Mouse (Mus musculus): ENCODE measurements around the gene BC005537. TPM values are rescaled to one million over a fixed set of nuclear protein-coding genes. Genes with fewer than 3 reads are reported as not detected.

Gene BC005537
- polyA plus RNA-seq, 1 experiment from 2014 or later: 20.0 TPM

DNA sequence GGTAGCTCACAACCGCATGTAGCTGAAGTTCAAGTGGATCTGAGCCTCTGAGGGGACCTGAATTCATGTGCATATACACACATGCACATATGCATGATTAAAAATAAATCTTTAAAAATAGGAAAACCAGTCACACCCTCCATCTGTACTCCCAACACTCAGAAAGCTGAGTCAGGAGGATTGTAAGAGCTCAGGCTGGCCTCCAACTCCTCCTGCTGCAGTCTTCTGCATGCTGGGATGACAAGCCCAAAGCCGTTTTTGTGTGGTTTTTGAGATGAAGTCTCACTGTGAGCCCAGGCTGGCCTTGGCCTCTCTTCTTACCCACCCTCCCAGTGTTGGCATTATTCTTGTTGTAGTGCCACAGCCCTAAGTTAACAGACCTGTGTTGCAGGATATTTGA is 23.4 kb upstream of the BC005537 start:
- Histone ChIP-seq H3K9me3 (replicated peaks) (no peaks in the 10 kb centered on the region), H3K4me3 (replicated peaks) (no peak overlapping the region), H3K9ac (replicated peaks) (no peak overlapping the region), H3K36me3 (no peaks in the 10 kb centered on the region), H3K4me2 (no peak overlapping the region), H3K4me1 (0 out of 2 replicates have a peak, but pooled peaks cover 7% of the 10 kb centered on the region), H3K27me3 (replicated peaks) (no peaks in the 10 kb centered on the region), H3K27ac (replicated peaks) (no peak overlapping the region)
- ATAC-seq (ENCODE audit: low FRiP score): no peak
- 79% methylated on average over 2 of the region's 2 CpGs for WGBS

DNA sequence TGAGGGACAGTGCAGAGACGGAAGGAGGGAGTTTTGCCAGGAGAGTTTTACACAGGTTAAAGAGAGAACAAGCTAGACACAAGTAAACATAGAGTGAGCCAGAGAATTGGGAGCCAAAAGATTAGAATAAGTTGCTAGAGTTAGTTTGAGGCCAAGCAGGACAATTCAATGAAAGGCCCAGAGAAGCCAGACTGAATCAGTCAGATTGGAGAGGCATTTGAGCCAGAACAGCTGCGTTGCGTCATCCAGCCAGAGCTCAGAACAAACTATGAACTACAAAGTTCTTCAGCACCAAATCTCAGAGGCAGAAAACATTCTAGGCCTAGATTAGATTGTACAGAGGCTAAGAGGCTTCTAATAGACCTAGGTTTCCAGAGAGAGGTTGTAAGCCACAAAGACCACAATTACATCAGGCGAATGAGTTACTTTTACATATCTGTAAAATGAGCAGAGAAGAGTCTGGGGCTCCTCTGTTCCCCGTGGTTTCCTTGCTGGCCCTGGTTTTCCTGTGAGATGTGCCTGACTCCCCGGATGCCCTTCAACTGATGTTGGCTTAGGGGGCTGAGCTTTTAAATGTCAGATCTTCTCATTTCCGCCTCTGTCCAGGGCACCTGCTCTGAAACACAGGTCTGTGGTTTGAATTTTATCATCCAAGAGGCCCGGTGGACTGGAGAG is 22.6 kb upstream of the BC005537 start:
- no peaks in the 10 kb centered on the region for H3K9me3 ChIP-seq (replicated peaks)
- no peak for ATAC-seq (ENCODE audit: low FRiP score)
- 85% methylated on average over 8 of the region's 8 CpGs for WGBS
- no peaks in the 10 kb centered on the region for H3K36me3 ChIP-seq
- no peak overlapping the region for H3K4me2 ChIP-seq
- 0 out of 2 replicates have a peak, but pooled peaks cover 7% of the 10 kb centered on the region for H3K4me1 ChIP-seq
- H3K27me3 ChIP-seq (replicated peaks): no peaks in the 10 kb centered on the region
- H3K27ac ChIP-seq (replicated peaks): no peak overlapping the region
- H3K4me3 ChIP-seq (replicated peaks): no peak overlapping the region
- no peak overlapping the region for H3K9ac ChIP-seq (replicated peaks)

GRCm38 (mm10) chr13:24781916-24782315 is 19.5 kb upstream of the BC005537 start:
- WGBS: 47% methylated on average over 5 of the region's 5 CpGs
- H3K4me3 ChIP-seq (replicated peaks): no peak overlapping the region
- no peak overlapping the region for H3K9ac ChIP-seq (replicated peaks)
- H3K36me3 ChIP-seq: no peaks in the 10 kb centered on the region
- H3K4me1 ChIP-seq: 0 out of 2 replicates have a peak, but pooled peaks cover 7% of the 10 kb centered on the region
- H3K9me3 ChIP-seq (replicated peaks): no peaks in the 10 kb centered on the region
- no peaks in the 10 kb centered on the region for H3K27me3 ChIP-seq (replicated peaks)
- H3K4me2 ChIP-seq: no peak overlapping the region
- no peak overlapping the region for H3K27ac ChIP-seq (replicated peaks)
- ATAC-seq (ENCODE audit: low FRiP score): peak; percentile 11; the same call in 1 of the 2 replicates

DNA sequence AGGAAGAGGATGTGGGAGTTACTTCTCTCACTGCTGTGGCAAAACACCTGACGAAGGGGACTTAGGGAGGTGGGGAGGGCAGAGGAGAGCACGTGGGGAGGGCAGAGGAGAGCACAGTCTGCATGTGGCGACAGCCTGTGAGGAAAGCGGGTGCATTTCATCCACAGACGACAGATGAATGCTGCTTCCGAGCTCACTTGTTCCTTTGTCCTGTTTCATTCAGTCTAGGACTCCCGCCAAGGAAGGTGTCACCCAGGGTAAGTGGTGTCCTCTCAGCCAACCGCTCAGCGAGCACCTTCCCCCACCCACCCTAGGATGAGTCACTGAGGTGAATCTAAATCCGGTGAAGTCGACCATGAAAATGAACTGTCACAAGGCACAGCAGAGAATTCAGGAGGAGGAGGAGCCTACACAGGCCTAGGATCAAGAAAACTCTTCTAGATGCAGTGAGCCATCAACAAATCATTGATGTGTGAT is 15.4 kb upstream of the BC005537 start:
- Histone ChIP-seq H3K4me1 (0 out of 2 replicates have a peak, but pooled peaks cover 7% of the 10 kb centered on the region), H3K9me3 (replicated peaks) (no peaks in the 10 kb centered on the region), H3K27me3 (replicated peaks) (no peaks in the 10 kb centered on the region), H3K9ac (replicated peaks) (no peak overlapping the region), H3K27ac (replicated peaks) (no peak overlapping the region), H3K4me3 (replicated peaks) (no peak overlapping the region), H3K4me2 (no peak overlapping the region), H3K36me3 (no peaks in the 10 kb centered on the region)
- no peak for ATAC-seq (ENCODE audit: low FRiP score)
- 61% methylated on average over 11 of the region's 11 CpGs for WGBS

- H3K9ac ChIP-seq (replicated peaks): no peak overlapping the region
- no peak for ATAC-seq (ENCODE audit: low FRiP score)
- H3K36me3 ChIP-seq: no peaks in the 10 kb centered on the region
- H3K27ac ChIP-seq (replicated peaks): no peak overlapping the region
- no peaks in the 10 kb centered on the region for H3K9me3 ChIP-seq (replicated peaks)
- H3K4me1 ChIP-seq: no peaks in the 10 kb centered on the region
- H3K27me3 ChIP-seq (replicated peaks): no peaks in the 10 kb centered on the region
- no peak overlapping the region for H3K4me2 ChIP-seq
- H3K4me3 ChIP-seq (replicated peaks): no peak overlapping the region
- WGBS: 93% methylated on average over 5 of the region's 5 CpGs
These were observed 14.0 kb upstream of the BC005537 start for GRCm38 (mm10) chr13:24787477-24787876.

GRCm38 (mm10) chr13:24791349-24791748 is 10.1 kb upstream of the BC005537 start:
- no peaks in the 10 kb centered on the region for H3K27me3 ChIP-seq (replicated peaks)
- no peaks in the 10 kb centered on the region for H3K36me3 ChIP-seq
- H3K9me3 ChIP-seq (replicated peaks): no peaks in the 10 kb centered on the region
- no peak for ATAC-seq (ENCODE audit: low FRiP score)
- no peak overlapping the region for H3K4me3 ChIP-seq (replicated peaks)
- WGBS: 80% methylated on average over 2 of the region's 2 CpGs
- no peak overlapping the region for H3K4me2 ChIP-seq
- no peaks in the 10 kb centered on the region for H3K4me1 ChIP-seq
- no peak overlapping the region for H3K27ac ChIP-seq (replicated peaks)
- H3K9ac ChIP-seq (replicated peaks): no peak overlapping the region

DNA sequence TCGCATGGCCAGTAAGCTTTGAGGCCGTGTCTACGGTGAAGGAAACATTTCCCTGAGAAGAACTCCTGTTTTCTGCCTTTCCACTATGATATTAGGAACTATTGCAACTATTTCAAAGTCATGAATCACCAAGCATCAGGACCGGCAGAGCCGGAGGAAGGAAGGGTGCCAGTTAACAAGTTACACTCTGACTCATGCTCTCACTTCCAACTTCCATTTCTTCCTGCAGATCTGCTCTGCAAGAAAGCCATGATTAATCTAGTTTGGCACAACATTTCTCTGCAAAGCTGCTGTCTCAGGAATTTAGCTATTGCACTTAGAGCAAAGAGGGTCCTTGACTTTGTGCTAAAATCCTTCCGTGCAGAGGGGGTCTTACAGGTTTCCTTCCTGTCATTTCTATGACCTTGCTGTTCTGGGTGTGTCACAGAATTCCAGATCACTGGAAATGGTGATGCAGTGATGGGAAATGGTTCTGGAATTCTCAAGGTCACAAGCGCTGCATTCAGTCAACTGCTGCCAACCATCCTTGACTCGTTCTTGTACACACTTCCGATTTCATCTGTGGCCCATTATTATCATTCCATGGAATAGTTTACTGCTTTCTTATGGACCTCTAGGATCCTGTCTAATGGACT is 8.9 kb upstream of the BC005537 start:
- no peak for ATAC-seq (ENCODE audit: low FRiP score)
- Histone ChIP-seq H3K36me3 (no peaks in the 10 kb centered on the region), H3K4me2 (no peak overlapping the region), H3K4me1 (no peaks in the 10 kb centered on the region), H3K9me3 (replicated peaks) (no peaks in the 10 kb centered on the region), H3K27me3 (replicated peaks) (no peaks in the 10 kb centered on the region), H3K4me3 (replicated peaks) (no peak overlapping the region), H3K27ac (replicated peaks) (no peak overlapping the region), H3K9ac (replicated peaks) (no peak overlapping the region)
- 90% methylated on average over 9 of the region's 9 CpGs for WGBS

- Histone ChIP-seq H3K4me3 (replicated peaks) (no peak overlapping the region), H3K9ac (replicated peaks) (no peak overlapping the region), H3K36me3 (no peaks in the 10 kb centered on the region), H3K27ac (replicated peaks) (no peak overlapping the region), H3K9me3 (replicated peaks) (no peaks in the 10 kb centered on the region), H3K27me3 (replicated peaks) (no peaks in the 10 kb centered on the region), H3K4me2 (no peak overlapping the region), H3K4me1 (peaks cover 21% of the 10 kb centered on the region)
- WGBS: 96% methylated on average over 4 of the region's 4 CpGs
- ATAC-seq (ENCODE audit: low FRiP score): no peak
These were observed 2.8 kb upstream of the BC005537 start for GRCm38 (mm10) chr13:24798686-24799085.

DNA sequence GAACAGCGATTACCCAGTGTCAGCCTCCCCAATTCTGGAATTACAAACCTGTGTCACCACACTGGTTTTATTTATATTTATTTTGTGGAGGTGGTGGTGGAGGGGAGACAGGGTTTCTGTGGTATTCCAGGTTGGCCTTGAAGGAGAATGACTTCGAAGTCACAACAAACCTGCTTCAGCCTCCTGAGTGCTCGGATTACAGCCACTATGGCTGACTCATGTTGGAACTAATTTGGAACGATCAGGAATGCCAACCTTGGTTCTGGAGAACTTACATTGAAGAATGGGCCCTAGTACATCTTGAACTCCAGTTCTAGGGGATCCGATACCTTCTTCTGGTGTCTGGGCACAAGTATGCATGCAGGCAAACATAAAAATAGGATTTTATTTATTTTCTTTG is 2.1 kb upstream of the BC005537 start:
- no peak for ATAC-seq (ENCODE audit: low FRiP score)
- Histone ChIP-seq H3K27me3 (replicated peaks) (no peaks in the 10 kb centered on the region), H3K36me3 (no peaks in the 10 kb centered on the region), H3K4me2 (peak overlapping the region; percentile 86), H3K4me1 (peaks cover 26% of the 10 kb centered on the region), H3K9me3 (replicated peaks) (no peaks in the 10 kb centered on the region), H3K9ac (replicated peaks) (no peak overlapping the region), H3K27ac (replicated peaks) (no peak overlapping the region), H3K4me3 (replicated peaks) (peak overlapping the region; percentile 96)
- WGBS: 74% methylated on average over 5 of the region's 5 CpGs

- Histone ChIP-seq H3K9ac (replicated peaks) (peak overlapping the region; percentile 51), H3K4me1 (peaks cover 30% of the 10 kb centered on the region), H3K27ac (replicated peaks) (peak overlapping the region; percentile 98), H3K9me3 (replicated peaks) (no peaks in the 10 kb centered on the region), H3K4me3 (replicated peaks) (peak overlapping the region; percentile 96), H3K36me3 (no peaks in the 10 kb centered on the region), H3K27me3 (replicated peaks) (no peaks in the 10 kb centered on the region), H3K4me2 (peak overlapping the region; percentile 86)
- peak; percentile 48 for ATAC-seq (ENCODE audit: low FRiP score)
- under 1% methylated on average over 31 of the region's 31 CpGs for WGBS
These were observed 1.4 kb upstream of the BC005537 start for GRCm38 (mm10) chr13:24799925-24800673.

- WGBS: under 1% methylated on average over 42 of the region's 42 CpGs
- Histone ChIP-seq H3K27me3 (replicated peaks) (no peaks in the 10 kb centered on the region), H3K4me1 (peaks cover 30% of the 10 kb centered on the region), H3K4me3 (replicated peaks) (peak overlapping the region; percentile 96), H3K27ac (replicated peaks) (peak overlapping the region; percentile 98), H3K9me3 (replicated peaks) (no peaks in the 10 kb centered on the region), H3K36me3 (peaks cover 4% of the 10 kb centered on the region), H3K9ac (replicated peaks) (peak overlapping the region; percentile 92), H3K4me2 (peak overlapping the region; percentile 86)
- ATAC-seq (ENCODE audit: low FRiP score): peak; percentile 97
These were observed 666 bp upstream of the BC005537 start for GRCm38 (mm10) chr13:24800674-24801307.
